Mouse (Mus musculus) frontal cortex, postnatal 36 days (tissue): ENCODE measurements at regions not wholly inside any gene's neighbourhood (a gene's known extent, or its start where the extent isn't known, plus 50 kb on each side); places are given as distances from the start of the nearest gene placed in this dataset.

Experiments
- DNase-seq, 2 experiments: peaks; one replicate each; pipeline ENCODE4 v3.0.0; 2022; ENCODE audit warnings: low spot score in 2 of 2

GRCm38 (mm10) chr10:51056950-51057349 is 162.4 kb downstream of the Sim1 start:
- DNase-seq = no peak

DNA sequence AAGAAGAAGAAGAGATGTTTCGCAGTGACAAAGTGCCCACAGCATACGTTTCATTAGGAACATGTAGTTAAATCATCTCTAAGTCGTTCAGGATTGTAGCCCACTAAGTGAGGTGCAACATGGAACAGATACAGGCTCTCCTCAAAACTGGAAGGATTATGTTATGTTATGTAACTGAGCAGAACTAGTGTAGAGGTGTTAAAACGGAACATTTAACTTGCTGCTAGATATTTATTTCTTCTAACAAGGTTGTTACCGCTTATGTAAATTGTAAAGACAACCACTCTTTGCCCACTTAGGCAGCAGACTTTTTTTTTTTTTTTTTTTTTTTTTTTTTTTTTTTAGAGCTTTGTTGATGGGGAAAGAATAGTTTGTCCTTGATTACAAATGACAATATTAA is 163.8 kb downstream of the Sim1 start:
- no peak for DNase-seq

- DNase-seq = no peak
Measured at GRCm38 (mm10) chr10:51101590-51101989, 207.0 kb downstream of the Sim1 start.

GRCm38 (mm10) chr10:51151833-51152232 is 257.3 kb downstream of the Sim1 start:
- no peak for DNase-seq

GRCm38 (mm10) chr10:51153484-51153985 is 259.0 kb downstream of the Sim1 start:
- no peak for DNase-seq

DNA sequence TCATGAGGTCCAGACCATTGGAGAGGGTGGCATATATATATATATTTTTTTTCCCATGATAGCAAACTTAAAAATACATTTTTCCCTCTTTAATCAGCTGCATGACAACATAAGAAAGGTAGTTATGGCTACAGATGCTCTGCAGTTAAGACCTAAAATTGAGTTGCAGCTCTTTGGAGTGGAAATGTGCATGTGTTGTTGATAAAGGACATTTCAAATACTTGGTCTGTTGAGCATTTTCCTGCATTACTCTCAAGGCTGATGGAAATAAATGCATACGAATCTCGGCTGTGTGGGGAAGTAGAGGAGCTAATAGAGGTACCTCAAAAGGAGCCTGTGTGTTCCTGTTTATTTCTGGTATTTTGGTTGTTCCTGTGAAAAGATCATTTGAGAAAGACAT is 259.5 kb downstream of the Sim1 start:
- no peak for DNase-seq

- no peak for DNase-seq
Measured at GRCm38 (mm10) chr10:51154743-51155142, 260.2 kb downstream of the Sim1 start.

GRCm38 (mm10) chr10:51173619-51174018 is 279.1 kb downstream of the Sim1 start:
- DNase-seq = no peak

- no peak for DNase-seq
Measured at GRCm38 (mm10) chr10:51175993-51176577, 281.5 kb downstream of the Sim1 start.

DNA sequence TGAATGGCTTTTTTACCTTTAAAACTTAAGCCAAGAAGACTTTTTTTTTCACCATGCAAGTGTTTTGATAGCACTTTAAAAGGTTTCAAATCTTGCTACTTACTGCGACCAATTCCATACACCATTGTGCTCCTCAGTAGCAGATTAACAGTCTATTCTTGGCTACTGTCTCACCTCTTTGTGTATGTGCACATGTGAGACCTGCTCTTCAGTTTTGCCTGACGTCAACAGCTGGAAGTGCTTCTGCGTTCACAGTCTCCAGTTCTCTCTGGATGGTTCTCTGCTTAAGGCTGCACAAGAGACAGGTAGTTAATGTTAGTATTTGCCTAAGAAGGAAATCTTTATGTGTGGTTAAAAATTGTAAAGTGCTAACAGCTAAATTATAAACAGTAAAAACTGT is 282.1 kb downstream of the Sim1 start:
- DNase-seq = no peak

DNA sequence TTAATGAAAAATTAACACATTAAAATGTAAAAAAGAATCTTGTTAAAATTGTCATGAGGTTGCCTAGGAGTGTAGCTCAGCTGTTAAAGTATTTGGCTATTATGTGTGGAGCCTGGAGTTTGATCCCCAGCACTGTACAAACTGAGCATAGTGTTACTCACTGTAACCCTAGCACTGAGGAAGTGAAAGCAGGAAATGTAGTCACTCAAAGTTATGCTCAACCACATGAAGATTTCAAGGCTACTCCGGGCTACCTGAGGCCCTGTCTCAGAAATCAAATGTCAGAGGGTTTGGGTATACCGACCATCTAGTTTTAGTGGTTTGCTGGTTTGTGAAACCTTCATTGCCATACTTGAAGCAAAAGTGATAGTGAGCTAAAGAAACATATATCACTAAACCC is 287.2 kb downstream of the Sim1 start:
- no peak for DNase-seq

DNA sequence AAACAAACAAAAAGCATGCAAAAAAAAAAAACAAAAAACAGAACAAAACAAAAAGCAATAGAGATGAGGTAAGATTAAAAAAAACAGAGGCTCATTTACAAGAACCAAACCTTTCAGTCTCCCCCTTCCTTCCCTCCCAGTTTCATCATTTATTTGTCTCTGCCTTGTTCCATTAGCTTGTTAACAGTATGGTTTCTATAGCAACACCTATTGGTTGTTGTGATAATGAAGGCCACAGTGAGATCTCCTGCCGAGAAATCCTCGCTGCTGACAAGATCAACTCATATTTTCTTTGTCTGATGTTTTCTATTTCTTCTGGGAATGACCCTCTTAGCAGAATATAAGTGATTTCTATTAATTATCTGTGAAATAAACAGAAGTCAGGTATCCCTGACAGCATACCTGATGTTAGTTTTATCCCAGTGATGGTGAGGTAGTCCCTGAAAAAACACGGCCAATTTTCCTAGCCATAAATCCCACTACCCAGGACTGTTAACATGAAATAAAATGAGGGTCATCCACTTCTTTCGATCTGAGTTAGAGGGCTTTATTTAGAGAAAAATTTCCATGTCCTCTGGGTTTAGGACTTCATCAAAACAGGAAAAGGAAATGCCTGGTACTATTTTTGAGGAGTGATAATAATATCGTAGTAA is 288.9 kb upstream of the Gm49339 start:
- DNase-seq = no peak

- DNase-seq = no peak
Measured at GRCm38 (mm10) chr10:51219481-51219880, 260.9 kb upstream of the Gm49339 start.

GRCm38 (mm10) chr10:51233592-51233991 is 246.8 kb upstream of the Gm49339 start:
- DNase-seq = no peak

DNA sequence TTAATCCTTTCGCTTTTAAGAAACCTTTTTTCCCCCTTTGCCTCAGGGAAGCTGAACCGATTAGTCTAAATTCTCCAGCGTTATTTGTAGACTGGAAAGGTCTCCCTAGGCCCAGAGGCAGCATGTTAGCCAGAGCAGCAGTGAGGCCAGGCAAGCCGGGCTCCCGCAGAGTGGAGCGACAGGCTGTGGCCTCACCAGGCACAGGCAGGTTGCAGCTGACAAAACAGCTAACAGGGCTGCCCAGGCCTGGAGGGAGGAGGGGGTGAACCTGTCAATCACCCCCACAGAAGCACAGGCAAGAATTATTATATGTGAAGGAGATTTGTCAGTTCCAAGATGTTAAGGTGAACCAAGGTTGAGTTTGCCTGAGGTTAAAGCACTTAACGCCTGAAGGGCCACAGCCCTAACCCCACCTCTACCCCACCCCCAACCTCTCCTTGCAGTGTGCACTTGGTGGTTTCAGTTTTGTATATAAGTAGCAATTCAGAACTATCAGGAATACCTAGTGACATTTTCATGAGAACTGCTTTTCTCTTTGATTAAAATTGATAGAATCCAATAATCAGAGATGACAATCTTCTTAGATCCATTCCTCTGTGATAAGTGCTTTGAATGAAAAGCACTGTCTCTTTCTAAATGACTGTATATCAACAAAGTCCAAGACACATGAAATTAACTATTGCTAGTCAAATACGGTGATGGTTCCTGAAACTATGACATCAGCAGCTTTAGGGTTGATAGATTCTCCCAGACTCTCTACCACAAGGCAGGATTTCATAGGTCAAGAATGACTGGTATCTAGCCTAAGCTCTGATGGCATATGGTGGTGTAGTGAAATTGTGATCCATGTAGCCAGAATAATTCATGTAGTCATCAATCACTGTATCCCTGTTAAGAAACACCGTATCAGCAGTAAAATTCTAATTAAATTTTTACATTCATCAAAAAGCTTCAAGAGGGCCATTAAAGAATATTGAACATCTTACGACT is 244.5 kb upstream of the Gm49339 start:
- no peak for DNase-seq

GRCm38 (mm10) chr10:51238103-51238502 is 242.3 kb upstream of the Gm49339 start:
- no peak for DNase-seq

- no peak for DNase-seq
Measured at GRCm38 (mm10) chr10:51253439-51253838, 227.0 kb upstream of the Gm49339 start.

GRCm38 (mm10) chr10:51257587-51258049 is 222.8 kb upstream of the Gm49339 start:
- no peak for DNase-seq

- DNase-seq = peak; percentile 72 to 88
Measured at GRCm38 (mm10) chr10:51271364-51271763, 209.0 kb upstream of the Gm49339 start.

DNA sequence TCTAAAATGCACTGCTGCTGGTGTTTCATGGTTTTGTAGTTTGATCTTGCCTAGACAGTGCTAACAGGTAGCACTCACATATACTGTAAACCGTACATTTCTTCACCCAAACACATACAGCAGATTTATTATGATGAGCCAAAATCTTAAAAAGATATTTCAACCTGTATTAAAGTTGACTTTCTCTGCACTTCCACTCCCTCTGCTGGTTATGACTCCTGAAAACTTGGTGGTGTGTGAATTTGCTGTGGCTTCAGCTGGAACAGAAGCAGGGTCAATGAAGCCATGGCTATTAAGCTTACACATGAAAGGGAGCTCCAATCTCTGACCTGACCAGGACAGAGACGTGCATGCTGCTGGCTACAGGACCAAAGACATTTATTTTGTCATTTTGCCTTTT is 202.2 kb upstream of the Gm49339 start:
- no peak for DNase-seq

DNA sequence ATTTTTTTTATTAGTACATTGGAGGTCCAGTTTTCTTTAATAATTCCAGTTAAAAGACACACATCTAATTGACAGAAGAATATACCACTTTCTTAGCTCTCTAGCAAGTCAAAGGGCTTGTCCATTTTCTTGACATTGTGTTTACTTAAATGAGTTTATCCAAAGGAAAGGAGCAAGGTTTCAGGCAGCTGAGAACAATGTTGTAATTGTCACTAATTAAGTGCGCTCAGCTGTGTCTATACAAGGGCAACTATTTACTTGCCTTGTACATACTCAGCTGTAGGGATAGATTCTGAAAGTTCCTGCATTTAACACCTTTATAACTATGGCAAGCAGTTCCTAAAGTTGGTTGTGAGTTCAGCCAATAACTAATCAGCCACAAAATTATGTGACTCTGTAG is 198.0 kb upstream of the Gm49339 start:
- no peak for DNase-seq

GRCm38 (mm10) chr10:51284538-51284937 is 195.9 kb upstream of the Gm49339 start:
- no peak for DNase-seq
